Mouse (Mus musculus): ENCODE data around the gene Adam17. TPM values are rescaled to one million over a fixed set of nuclear protein-coding genes. Genes with fewer than 3 reads are reported as not detected.

Adam17 gene
- polyA plus RNA-seq, 1 experiment from 2014 or later: 11.2 TPM

DNA sequence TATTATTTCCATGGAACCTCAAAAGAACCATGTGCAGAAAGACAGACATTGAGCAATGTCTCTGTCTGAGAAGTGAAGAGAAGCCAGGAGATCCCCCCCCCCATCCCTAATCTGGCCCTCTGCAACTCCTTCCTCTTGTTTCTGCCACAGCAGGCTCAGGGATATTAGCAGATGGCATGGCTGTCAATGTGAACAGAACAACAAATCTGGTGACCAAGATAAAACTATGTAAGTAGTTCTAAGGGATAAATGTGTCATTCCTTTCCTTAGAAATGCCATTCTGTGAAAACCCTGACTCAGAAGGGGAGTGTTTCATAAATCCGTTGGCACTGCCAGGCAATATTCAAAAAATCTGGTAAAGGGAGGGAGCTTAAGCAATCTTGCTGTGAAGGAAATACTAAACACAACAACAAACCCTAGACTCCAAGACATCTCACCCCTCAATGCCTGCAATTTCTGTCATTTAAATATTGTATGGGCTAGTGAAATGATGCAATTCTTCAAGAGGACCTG, 96.0 kb downstream of the Adam17 start:
- Histone ChIP-seq H3K9me3 (ENCODE audit: control insufficient read depth) (no peaks in the 10 kb centered on the region), H3K36me3 (ENCODE audit: control insufficient read depth, insufficient read depth) (0 out of 2 replicates have a peak, but pooled peaks cover 3% of the 10 kb centered on the region)
- WGBS: 96% methylated on average over 1 of the region's 1 CpGs

DNA sequence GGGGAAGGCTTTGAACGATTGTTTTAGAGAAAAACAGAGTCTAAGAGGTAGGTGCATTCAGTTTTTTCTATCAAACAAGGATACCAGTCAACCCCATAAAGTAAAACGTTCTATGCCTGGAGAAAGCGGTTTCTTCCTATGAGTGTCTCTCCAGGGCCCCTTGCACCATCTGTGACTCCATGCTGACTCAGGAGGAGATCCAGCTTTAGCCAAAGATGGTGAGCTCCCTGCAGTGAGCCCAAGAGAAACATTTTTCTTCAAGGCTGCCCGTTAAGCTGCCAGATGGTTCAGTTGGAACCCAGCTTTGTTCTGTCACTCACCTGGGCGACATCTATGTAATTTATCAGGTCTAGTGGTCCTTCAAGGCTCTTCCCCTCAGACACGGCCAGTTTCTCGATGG, 99.0 kb downstream of the Adam17 start:
- no peak overlapping the region for H3K9ac ChIP-seq (ENCODE audit: low read depth, low read length)
- H3K4me1 ChIP-seq (replicated peaks; ENCODE audit: control insufficient read depth, insufficient read depth, low read length): no peaks in the 10 kb centered on the region
- H3K27me3 ChIP-seq (replicated peaks; ENCODE audit: control insufficient read depth, insufficient read depth, low read length): no peaks in the 10 kb centered on the region
- H3K36me3 ChIP-seq (ENCODE audit: control insufficient read depth, insufficient read depth): peaks cover 27% of the 10 kb centered on the region
- 91% methylated on average over 7 of the region's 7 CpGs for WGBS
- ATAC-seq: no peak
- no peaks in the 10 kb centered on the region for H3K9me3 ChIP-seq (ENCODE audit: control insufficient read depth)
- H3K27ac ChIP-seq (ENCODE audit: low read depth, low read length): no peak overlapping the region
- no peak overlapping the region for H3K4me3 ChIP-seq (ENCODE audit: low read depth, low read length)
- H3K4me2 ChIP-seq (replicated peaks; ENCODE audit: low read depth): no peak overlapping the region
- no peak for TF ChIP-seq CTCF (IDR thresholded peaks at IDR 0.05; ENCODE audit: low read depth)

More for the DNA sequence above, 96.0 kb downstream of the Adam17 start:
- Histone ChIP-seq H3K27me3 (replicated peaks; ENCODE audit: control insufficient read depth, insufficient read depth, low read length) (no peaks in the 10 kb centered on the region), H3K27ac (ENCODE audit: low read depth, low read length) (no peak overlapping the region), H3K4me3 (ENCODE audit: low read depth, low read length) (no peak overlapping the region), H3K9ac (ENCODE audit: low read depth, low read length) (no peak overlapping the region), H3K4me1 (replicated peaks; ENCODE audit: control insufficient read depth, insufficient read depth, low read length) (no peaks in the 10 kb centered on the region), H3K4me2 (replicated peaks; ENCODE audit: low read depth) (no peak overlapping the region)
- ATAC-seq: no peak
- TF ChIP-seq CTCF (IDR thresholded peaks at IDR 0.05; ENCODE audit: low read depth): no peak

Other genes with a start within 250 kb of the Adam17 start
- 41.6 and 44.3 TPM in 2 replicates for gene Cpsf3, start 88.2 kb downstream of the Adam17 start, polyA plus RNA-seq (2015; fragmentation: Nextera tagmentation; extraction: Ambion mirVana)
- gene Itgb1bp1, start 87.3 kb downstream of the Adam17 start, polyA plus RNA-seq (2015; fragmentation: Nextera tagmentation; extraction: Ambion mirVana): 31.1 and 34.4 TPM in 2 replicates
- 91.3 and 111 TPM in 2 replicates for gene Iah1, start 57.2 kb downstream of the Adam17 start, polyA plus RNA-seq (2015; fragmentation: Nextera tagmentation; extraction: Ambion mirVana)
- gene Ywhaq, start 44.0 kb upstream of the Adam17 start, polyA plus RNA-seq (2015; fragmentation: Nextera tagmentation; extraction: Ambion mirVana): 235 TPM in 2 replicates